Mouse (Mus musculus) thymus, postnatal 10 days (tissue): ENCODE data around the gene 4930451I11Rik.

Experiments used
- DNase-seq, 2 experiments: peaks; one replicate each; pipeline ENCODE4 v3.0.0; 2021; ENCODE audit warnings: low spot score in 2 of 2

Gene 4930451I11Rik

GRCm38 (mm10) chr7:126800269-126801056 lies 31.0 kb downstream of the 4930451I11Rik start:
- no peak for DNase-seq

GRCm38 (mm10) chr7:126799468-126800268 lies 31.8 kb downstream of the 4930451I11Rik start:
- DNase-seq, result peak in 1 of 2 experiments; percentile 30

DNA sequence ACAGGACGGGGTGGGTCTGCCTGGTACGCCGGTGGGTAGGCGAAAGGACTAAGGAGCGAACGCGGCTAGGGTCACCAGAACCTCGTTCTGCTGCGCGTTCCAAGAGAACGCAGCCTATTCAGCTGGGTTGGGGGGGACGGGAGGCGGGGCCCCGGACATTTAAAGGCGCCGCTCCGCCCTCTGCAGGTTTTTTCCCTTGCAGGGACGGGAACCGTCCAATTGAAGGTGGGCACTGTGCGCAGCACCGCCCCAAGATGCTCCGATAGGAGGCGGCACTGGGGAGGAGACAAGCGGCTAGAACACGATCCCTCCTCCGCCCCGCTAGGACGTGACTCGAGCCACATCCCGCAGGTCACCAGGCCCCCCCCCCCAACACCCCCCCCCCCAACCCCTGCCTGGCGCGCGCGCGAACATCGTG lies 32.4 kb downstream of the 4930451I11Rik start:
- peak; percentile 94 to 97 for DNase-seq

DNA sequence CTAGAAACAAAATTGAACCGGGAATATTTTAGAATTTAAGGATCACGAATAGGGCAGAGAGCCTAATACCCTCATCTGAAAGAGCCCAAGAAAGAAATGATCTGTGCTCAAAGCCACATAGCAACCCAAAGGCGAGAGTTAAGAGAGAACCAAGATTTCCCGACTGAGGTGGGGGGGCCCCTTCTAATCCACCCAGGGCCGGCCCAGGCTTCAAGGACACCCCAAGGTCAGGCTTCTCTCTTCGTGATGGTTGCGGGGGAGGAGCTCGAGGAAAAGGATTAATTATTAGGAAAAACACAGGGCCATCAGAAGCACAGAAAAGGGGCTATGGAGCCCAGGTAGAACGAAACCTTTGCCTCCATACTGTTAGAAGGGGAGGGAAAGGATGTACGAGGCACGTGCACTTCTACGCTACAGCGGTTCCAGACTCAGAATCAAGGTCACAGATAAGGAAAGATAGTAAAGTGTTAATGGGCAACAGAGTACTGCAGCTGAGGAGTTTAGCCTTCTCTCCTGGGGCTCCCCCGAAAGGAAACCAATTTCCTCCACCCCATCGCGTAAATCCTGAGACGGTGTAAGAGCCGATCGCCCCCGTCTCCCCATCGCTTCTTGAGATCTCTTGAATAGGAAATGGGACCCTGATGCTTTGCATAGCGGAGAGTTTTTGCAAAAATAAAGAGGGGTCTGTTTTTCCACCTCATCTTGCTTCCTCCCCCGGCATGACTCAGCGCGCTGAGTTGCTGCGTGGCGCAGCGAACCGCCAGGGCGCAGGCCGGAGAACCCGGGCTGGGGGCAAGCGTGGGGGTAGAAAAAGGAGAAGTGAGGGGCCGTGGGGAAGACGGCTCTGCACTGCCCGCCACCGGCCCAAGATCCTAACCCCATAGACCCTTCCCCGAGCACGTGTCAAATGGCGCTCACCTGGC lies 33.1 kb downstream of the 4930451I11Rik start:
- DNase-seq, result peak in 1 of 2 experiments; percentile 51

DNA sequence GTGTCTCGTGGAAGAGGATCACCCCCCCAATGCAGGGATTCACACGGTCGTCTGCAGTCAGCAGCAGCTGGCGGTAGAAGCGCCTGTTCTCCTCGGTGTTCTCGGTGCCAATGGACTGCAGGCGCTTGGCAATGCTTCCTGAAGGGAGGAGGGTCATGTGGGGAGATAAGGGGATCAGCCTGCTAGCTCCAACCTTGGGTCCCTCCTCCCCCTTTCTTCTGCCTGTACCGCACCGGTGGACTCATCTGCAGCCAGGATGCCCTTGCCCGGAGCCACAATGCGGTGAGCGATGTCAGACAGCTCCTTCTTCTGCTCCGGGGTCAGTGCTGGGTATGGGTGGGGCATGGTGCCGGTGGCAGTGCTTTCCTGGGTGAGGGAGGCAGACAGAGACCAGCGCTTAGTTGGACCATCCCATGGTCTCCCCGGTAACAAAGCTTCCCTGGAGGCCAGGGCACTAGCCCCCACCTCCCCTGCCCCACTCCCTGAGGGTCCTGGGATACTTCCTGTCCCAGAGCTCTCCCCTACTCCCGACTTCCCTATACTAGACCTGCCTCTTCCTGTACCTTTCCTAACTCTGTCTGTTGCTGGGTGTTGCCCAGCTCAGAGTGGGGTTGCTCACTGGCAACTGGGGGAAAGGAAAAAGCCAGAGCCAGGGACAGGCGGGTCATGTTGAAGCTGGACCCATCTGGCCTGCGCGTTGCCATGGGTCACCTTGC lies 33.9 kb downstream of the 4930451I11Rik start, which contains the start of gene Fam57b:
Fam57b (plus strand) TSS at position 258 of the 716 bp plus-strand sequence.
- no peak for DNase-seq

DNA sequence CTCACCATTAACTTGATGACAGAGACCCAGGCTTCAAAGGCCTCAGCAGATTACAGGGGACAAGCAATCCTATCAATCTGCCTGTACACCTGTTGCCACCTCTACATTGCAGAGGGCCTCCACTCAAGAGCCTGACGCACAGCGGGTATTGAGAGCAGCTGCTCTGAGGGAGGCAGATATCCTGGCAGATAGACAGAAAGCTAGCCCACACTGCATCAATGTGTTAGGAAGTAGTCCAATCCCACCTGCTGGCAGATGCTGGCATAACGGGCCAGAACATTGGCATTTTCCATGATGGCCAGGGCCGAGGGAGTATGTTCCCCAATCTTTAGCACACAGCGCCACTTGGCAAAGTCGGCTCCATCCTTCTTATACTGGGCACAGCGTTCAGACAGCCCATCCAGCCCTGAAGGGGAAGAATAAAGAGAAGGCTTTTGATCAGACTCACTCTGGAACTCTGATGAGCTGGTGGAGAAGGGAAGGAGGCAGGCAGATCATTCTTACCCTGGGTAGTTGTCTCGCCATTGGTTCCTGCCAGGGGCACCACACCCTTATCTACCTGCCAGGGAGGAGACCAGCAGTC lies 35.0 kb downstream of the 4930451I11Rik start:
- peak; percentile 16 to 44 for DNase-seq

- DNase-seq, result no peak
Measured at GRCm38 (mm10) chr7:126795387-126796317, 35.8 kb downstream of the 4930451I11Rik start.

DNA sequence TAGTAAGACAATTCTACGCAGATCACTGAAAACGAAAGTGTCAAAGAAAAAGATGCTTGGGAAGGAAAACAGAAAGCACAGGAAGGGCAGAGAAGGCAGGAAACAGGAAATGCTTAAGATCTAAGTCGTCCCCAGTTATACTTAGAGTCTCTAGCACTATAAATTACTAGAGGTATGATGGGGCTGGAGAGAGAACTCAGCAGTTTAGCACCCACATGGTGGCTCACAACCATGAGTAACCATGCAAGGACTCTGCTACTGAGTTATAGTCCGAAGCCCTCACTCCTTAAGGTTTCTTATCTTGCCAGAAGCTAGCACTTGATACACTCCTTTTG lies 37.2 kb downstream of the 4930451I11Rik start:
- DNase-seq, result no peak

DNA sequence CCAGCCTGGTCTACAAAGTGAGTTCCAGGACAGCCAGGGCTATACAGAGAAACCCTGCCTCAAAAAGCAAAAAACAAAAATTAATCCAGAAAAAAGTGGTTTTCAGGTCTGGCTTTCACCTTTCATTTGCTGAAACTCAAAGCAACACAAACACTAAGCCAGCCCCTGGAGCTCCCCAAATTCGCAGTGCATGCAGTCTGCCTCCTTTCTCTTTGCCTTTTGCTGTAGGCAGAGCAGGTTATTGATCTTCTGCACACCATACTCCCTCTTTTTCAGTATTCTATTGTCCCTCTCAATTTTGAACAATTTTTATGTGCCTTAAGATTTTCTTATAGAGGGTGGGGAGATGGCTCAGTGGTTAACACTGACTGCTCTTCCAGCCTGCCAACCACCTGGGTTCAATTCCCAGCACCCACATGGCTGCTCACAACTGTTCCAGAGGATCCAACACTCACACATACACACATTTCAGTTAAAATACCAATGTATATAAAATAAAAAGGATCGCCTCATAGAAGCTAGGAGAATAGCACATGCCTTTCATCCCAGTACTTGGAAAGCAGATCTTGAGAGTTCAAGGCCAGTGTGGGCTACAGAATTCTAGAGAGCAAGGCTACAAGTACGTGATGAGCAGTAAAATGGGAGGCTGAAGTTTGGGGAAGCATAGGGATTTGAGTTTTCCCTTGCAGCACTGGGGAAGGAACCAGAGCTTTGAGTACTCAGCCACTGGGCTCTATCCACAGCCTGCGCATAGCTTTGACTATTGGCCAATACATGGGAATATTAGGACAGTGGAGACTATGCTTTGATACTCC lies 37.8 kb downstream of the 4930451I11Rik start:
- no peak for DNase-seq

DNA sequence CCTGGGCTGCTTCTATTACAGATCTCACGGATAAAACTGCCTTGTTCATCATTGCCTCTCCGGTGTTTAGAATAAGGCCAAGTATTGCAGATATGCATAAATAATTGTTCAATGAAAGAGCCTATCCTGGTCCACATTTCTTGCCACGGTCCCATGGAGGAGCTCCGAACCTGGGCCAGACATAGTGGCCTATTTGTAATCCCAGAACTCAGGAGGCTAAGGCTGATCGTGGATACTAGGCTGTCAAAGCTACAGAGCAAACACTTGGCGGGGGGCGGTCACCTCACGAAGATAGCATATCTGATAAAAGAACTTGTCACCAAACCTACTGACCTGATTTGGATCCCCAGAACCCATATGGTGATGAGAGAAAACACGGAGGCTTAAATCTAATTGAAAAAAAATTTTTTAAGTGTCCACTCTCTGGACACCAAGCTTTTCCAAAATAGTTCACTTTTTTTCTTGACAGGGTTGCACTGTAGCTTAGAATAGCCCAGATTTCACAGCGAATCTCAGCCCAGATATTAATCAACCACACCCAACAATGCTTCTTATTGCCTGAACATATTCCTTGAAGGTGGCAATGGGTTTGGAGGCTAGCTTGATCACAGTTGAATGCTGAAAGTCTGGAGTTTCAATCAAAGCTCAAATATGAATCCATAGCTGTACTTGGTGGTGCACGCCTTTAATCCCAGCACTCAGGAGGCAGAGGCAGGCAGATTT lies 38.6 kb downstream of the 4930451I11Rik start:
- DNase-seq, result peak in 1 of 2 experiments; percentile 14

- DNase-seq, result peak; percentile 97
Measured at GRCm38 (mm10) chr7:126791851-126792720, 39.4 kb downstream of the 4930451I11Rik start, which contains the start of gene Ppp4c. Gene Ppp4c (minus strand): TSS chr7:126792496.

GRCm38 (mm10) chr7:126789141-126789540 lies 42.3 kb downstream of the 4930451I11Rik start:
- DNase-seq, result no peak

DNA sequence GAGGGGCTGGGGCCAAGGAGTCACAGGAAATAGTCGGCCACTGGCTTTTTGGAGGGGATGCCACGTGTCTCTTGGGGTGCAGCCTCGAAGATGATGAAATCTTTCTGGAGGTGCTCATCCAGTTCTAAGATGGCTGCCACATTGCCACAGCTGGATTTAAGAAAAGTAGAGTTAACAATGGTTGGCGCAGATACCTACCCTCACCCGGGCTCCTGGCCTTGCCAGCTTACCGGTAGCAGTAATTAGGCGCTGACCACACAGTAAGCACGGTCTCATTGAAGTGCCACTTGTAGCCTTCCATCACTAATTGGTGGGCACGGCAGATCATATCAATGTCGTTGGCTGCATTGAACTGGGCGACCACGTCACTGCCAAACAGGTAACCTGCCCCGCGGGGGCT lies 45.3 kb downstream of the 4930451I11Rik start:
- DNase-seq, result no peak

- DNase-seq, result no peak
Measured at GRCm38 (mm10) chr7:126785056-126785455, 46.4 kb downstream of the 4930451I11Rik start.

- DNase-seq, result no peak
Measured at GRCm38 (mm10) chr7:126784469-126784868, 47.0 kb downstream of the 4930451I11Rik start.

DNA sequence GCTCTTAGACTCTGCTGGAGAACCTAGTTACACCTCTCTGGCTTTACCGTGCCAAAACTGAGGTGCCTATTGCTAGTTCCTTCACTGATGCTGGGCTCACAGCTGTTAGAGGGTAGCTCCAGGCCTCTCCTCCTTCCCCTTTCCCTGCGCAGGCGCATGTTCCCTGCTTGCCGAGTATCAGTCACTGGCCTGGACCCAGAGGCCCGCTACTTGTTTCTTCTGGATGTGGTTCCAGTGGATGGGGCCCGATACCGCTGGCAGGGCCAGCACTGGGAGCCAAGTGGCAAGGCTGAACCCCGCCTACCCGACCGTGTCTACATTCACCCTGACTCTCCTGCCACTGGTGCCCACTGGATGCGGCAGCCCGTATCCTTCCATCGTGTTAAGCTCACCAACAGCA lies 48.7 kb downstream of the 4930451I11Rik start:
- no peak for DNase-seq
